In genomic region chr11:101891451-101891850, GRCm38 (mm10) we compare ENCODE assay signal across 8 mouse cellular contexts. TPM values are rescaled to one million over a fixed set of nuclear protein-coding genes. Genes with fewer than 3 reads are reported as not detected.
DNase-seq lines count a peak whose midpoint lies in the region; ATAC-seq and TF ChIP-seq lines count a peak whose summit lies in the region.

No protein-coding gene starts in this region.

- 0 out of 2 replicates have a peak, but pooled peaks cover 2% of the 10 kb centered on the region for H3K27me3 ChIP-seq in intestine, embryonic 14.5 days (replicated peaks; ENCODE audit: control insufficient read depth, insufficient read depth, low read length)
- H3K27me3 ChIP-seq in intestine, embryonic 16.5 days (replicated peaks; ENCODE audit: control insufficient read depth, insufficient read depth, low read length), result peaks cover 15% of the 10 kb centered on the region
- peaks cover 47% of the 10 kb centered on the region for H3K27me3 ChIP-seq in E14TG2a.4 (ENCODE audit: insufficient read depth, low read length)
- H3K27me3 ChIP-seq in hindbrain, embryonic 14.5 days (ENCODE audit: control insufficient read depth, insufficient read depth, low read length), result 0 out of 2 replicates have a peak, but pooled peaks cover 9% of the 10 kb centered on the region

- H3K9me3 ChIP-seq in intestine, embryonic 14.5 days (ENCODE audit: control insufficient read depth, low read length), result no peaks in the 10 kb centered on the region
- H3K9me3 ChIP-seq in intestine, embryonic 16.5 days (ENCODE audit: control insufficient read depth, low read length), result no peaks in the 10 kb centered on the region
- H3K9me3 ChIP-seq in E14TG2a.4 (ENCODE audit: low read length), result no peaks in the 10 kb centered on the region
- no peaks in the 10 kb centered on the region for H3K9me3 ChIP-seq in hindbrain, embryonic 14.5 days (ENCODE audit: control insufficient read depth, low read length)

- DNase-seq in intestine, embryonic 14.5 days (ENCODE audit: low spot score), result no peak
- peak; percentile 44 for DNase-seq in ZHBTc4 (ENCODE audit: low read depth, low spot score)
- peak; percentile 34 for DNase-seq in hindbrain, embryonic 14.5 days (ENCODE audit: low spot score)
- no peak for DNase-seq in testis, postnatal 10 days (ENCODE audit: low spot score)
- DNase-seq in left cerebral cortex, adult 18-20 months (ENCODE audit: low spot score in 2 of 2), result no peak

- H3K4me3 ChIP-seq in intestine, embryonic 14.5 days (ENCODE audit: low read depth, low read length), result no peak overlapping the region
- no peak overlapping the region for H3K4me3 ChIP-seq in intestine, embryonic 16.5 days (ENCODE audit: low read length)
- H3K4me3 ChIP-seq in E14TG2a.4 (replicated peaks; ENCODE audit: low read length), result 0 out of 2 replicates have a peak overlapping the region, but pooled peaks have one; percentile 29
- H3K4me3 ChIP-seq in hindbrain, embryonic 14.5 days (replicated peaks; ENCODE audit: low read length), result no peak overlapping the region

- WGBS in intestine, embryonic 14.5 days, result 8% methylated on average over 11 of the region's 11 CpGs
- 14% methylated on average over 11 of the region's 11 CpGs for WGBS in intestine, embryonic 16.5 days
- 15% methylated on average over 11 of the region's 11 CpGs for WGBS in hindbrain, embryonic 14.5 days

- H3K36me3 ChIP-seq in intestine, embryonic 14.5 days (ENCODE audit: control insufficient read depth, insufficient read depth, low read length), result no peaks in the 10 kb centered on the region
- H3K36me3 ChIP-seq in intestine, embryonic 16.5 days (ENCODE audit: control insufficient read depth, insufficient read depth, low read length), result no peaks in the 10 kb centered on the region
- H3K36me3 ChIP-seq in E14TG2a.4 (ENCODE audit: insufficient read depth, low read length), result no peaks in the 10 kb centered on the region
- no peaks in the 10 kb centered on the region for H3K36me3 ChIP-seq in hindbrain, embryonic 14.5 days (replicated peaks; ENCODE audit: control insufficient read depth, insufficient read depth)

- ATAC-seq in intestine, embryonic 14.5 days (replicated peaks; ENCODE audit: low FRiP score, low TSS enrichment, low read depth), result no peak
- ATAC-seq in intestine, embryonic 16.5 days, result no peak
- ATAC-seq in hindbrain, embryonic 14.5 days (ENCODE audit: low FRiP score), result no peak
- ATAC-seq in frontal cortex, adult (ENCODE audit: low TSS enrichment), result no peak

- TF ChIP-seq CTCF in E14TG2a.4 (conservative IDR thresholded peaks at IDR 0.05; ENCODE audit: low read length), result no peak

- no peak overlapping the region for H3K9ac ChIP-seq in intestine, embryonic 14.5 days (ENCODE audit: low read length)
- no peak overlapping the region for H3K9ac ChIP-seq in intestine, embryonic 16.5 days (ENCODE audit: low read depth, low read length)
- H3K9ac ChIP-seq in hindbrain, embryonic 14.5 days, result no peak overlapping the region

- H3K4me2 ChIP-seq in intestine, embryonic 14.5 days (ENCODE audit: low read length), result peak overlapping the region; percentile 18; the same call in 1 of the 2 replicates
- H3K4me2 ChIP-seq in intestine, embryonic 16.5 days (ENCODE audit: low read depth, low read length), result no peak overlapping the region; the same call in 1 of the 2 replicates
- H3K4me2 ChIP-seq in hindbrain, embryonic 14.5 days (replicated peaks), result no peak overlapping the region

- no peak overlapping the region for H3K27ac ChIP-seq in intestine, embryonic 14.5 days (ENCODE audit: low read depth)
- H3K27ac ChIP-seq in intestine, embryonic 16.5 days (ENCODE audit: low read length), result no peak overlapping the region
- H3K27ac ChIP-seq in hindbrain, embryonic 14.5 days, result no peak overlapping the region

- peaks cover 32% of the 10 kb centered on the region for H3K4me1 ChIP-seq in intestine, embryonic 14.5 days (replicated peaks; ENCODE audit: control insufficient read depth, insufficient read depth, low read length)
- H3K4me1 ChIP-seq in intestine, embryonic 16.5 days (ENCODE audit: control insufficient read depth, insufficient read depth, low read length), result peaks cover 26% of the 10 kb centered on the region
- peaks cover 79% of the 10 kb centered on the region for H3K4me1 ChIP-seq in E14TG2a.4 (replicated peaks; ENCODE audit: low read depth, low read length)
- H3K4me1 ChIP-seq in hindbrain, embryonic 14.5 days (replicated peaks; ENCODE audit: control insufficient read depth, insufficient read depth, low read length), result peaks cover 19% of the 10 kb centered on the region

RNA-seq across cellular contexts. Expression of gene Meox1, which starts 2.7 kb away (rescaled TPM):
- 3.3 and 4.0 TPM in 2 replicates for polyA plus RNA-seq in intestine, embryonic 14.5 days (2014; fragmentation: Nextera tagmentation; extraction: Ambion mirVana)
- 5.0 and 5.1 TPM in 2 replicates for polyA plus RNA-seq in intestine, embryonic 16.5 days (2015; fragmentation: Nextera tagmentation; extraction: Ambion mirVana)
- polyA plus RNA-seq in hindbrain, embryonic 14.5 days (2014; fragmentation: Nextera tagmentation; extraction: Ambion mirVana), result 0.63 and 0.90 TPM in 2 replicates
- total RNA-seq in left cerebral cortex, adult 18-20 months (2021), result under 1 TPM; 0.28 to 0.74 TPM

Comparison
In these comparisons a context has a peak if more than half of its experiments do, and no peak if none do; other contexts are left out.
1. DNase-seq: peak in ZHBTc4 (single experiment) and hindbrain, embryonic 14.5 days (single experiment); none in intestine, embryonic 14.5 days (single experiment), testis, postnatal 10 days (single experiment) and left cerebral cortex, adult 18-20 months (0 of 2).